ENCODE assay signal across 8 mouse cellular contexts in genomic region chrX:103013425-103014057, GRCm38 (mm10).
DNase-seq lines count a peak whose midpoint lies in the region; ATAC-seq and TF ChIP-seq lines count a peak whose summit lies in the region.
"Not testable (repeated sequence)": the region's sequence is repeated elsewhere in the genome, so short reads cannot be mapped to it uniquely, and the experiment has no call there.

No protein-coding gene starts in this region.

- DNase-seq in embryonic facial prominence, embryonic 11.5 days (ENCODE audit: low spot score); intestine, embryonic 14.5 days (ENCODE audit: low spot score); midbrain, embryonic 11.5 days (ENCODE audit: low spot score, missing footprints); midbrain, postnatal 0 days (ENCODE audit: low spot score): not testable (repeated sequence)

- ATAC-seq in embryonic facial prominence, embryonic 11.5 days (replicated peaks; ENCODE audit: insufficient number of reproducible peaks, low FRiP score, low TSS enrichment, low read depth), result peak; percentile 46; the same call in 1 of the 2 replicates
- ATAC-seq in forebrain, embryonic 15.5 days (replicated peaks), result peak; percentile 1; the same call in 1 of the 2 replicates
- peak; percentile 41 for ATAC-seq in hindbrain, embryonic 12.5 days (ENCODE audit: low FRiP score)
- peak; percentile 49; the same call in 1 of the 2 replicates for ATAC-seq in intestine, embryonic 14.5 days (replicated peaks; ENCODE audit: low FRiP score, low TSS enrichment, low read depth)
- peak; percentile 28; the same call in 1 of the 2 replicates for ATAC-seq in kidney, embryonic 16.5 days (ENCODE audit: low FRiP score, low TSS enrichment)
- ATAC-seq in midbrain, embryonic 11.5 days (ENCODE audit: low FRiP score), result peak; percentile 54
- ATAC-seq in midbrain, postnatal 0 days (ENCODE audit: low FRiP score), result peak; percentile 20; the same call in 1 of the 2 replicates
- ATAC-seq in stomach, embryonic 15.5 days (ENCODE audit: insufficient read depth, low FRiP score, low read depth), result 0 out of 2 replicates have a peak, but pooled peaks have one; percentile 39

- not testable (repeated sequence) for H3K4me1 ChIP-seq in embryonic facial prominence, embryonic 11.5 days (ENCODE audit: control insufficient read depth, insufficient read depth, low read length); forebrain, embryonic 15.5 days; hindbrain, embryonic 12.5 days; intestine, embryonic 14.5 days (replicated peaks; ENCODE audit: control insufficient read depth, insufficient read depth, low read length); kidney, embryonic 16.5 days (ENCODE audit: insufficient read depth, low read length); midbrain, embryonic 11.5 days (ENCODE audit: control insufficient read depth, insufficient read depth, low read length); midbrain, postnatal 0 days (ENCODE audit: insufficient read depth, low read length); stomach, embryonic 15.5 days

- H3K9ac ChIP-seq in embryonic facial prominence, embryonic 11.5 days (replicated peaks; ENCODE audit: low read length); forebrain, embryonic 15.5 days (replicated peaks); hindbrain, embryonic 12.5 days; intestine, embryonic 14.5 days (ENCODE audit: low read length); kidney, embryonic 16.5 days (replicated peaks; ENCODE audit: low read length); midbrain, embryonic 11.5 days (ENCODE audit: low read length); midbrain, postnatal 0 days (replicated peaks; ENCODE audit: low read length, poor library complexity, severe bottlenecking); stomach, embryonic 15.5 days: not testable (repeated sequence)

- H3K27me3 ChIP-seq in embryonic facial prominence, embryonic 11.5 days (ENCODE audit: control insufficient read depth, insufficient read depth, low read length); forebrain, embryonic 15.5 days; hindbrain, embryonic 12.5 days; intestine, embryonic 14.5 days (replicated peaks; ENCODE audit: control insufficient read depth, insufficient read depth, low read length); kidney, embryonic 16.5 days (ENCODE audit: insufficient read depth, low read length); midbrain, embryonic 11.5 days (ENCODE audit: control insufficient read depth, insufficient read depth, low read length); midbrain, postnatal 0 days (ENCODE audit: insufficient read depth, low read length); stomach, embryonic 15.5 days (replicated peaks): not testable (repeated sequence)

- no CpG with 5 or more reads among the region's 61 CpGs for WGBS in embryonic facial prominence, embryonic 11.5 days
- no CpG with 5 or more reads among the region's 61 CpGs for WGBS in forebrain, embryonic 15.5 days
- WGBS in hindbrain, embryonic 12.5 days, result no CpG with 5 or more reads among the region's 61 CpGs
- no CpG with 5 or more reads among the region's 61 CpGs for WGBS in intestine, embryonic 14.5 days
- WGBS in kidney, embryonic 16.5 days, result no CpG with 5 or more reads among the region's 61 CpGs
- WGBS in midbrain, embryonic 11.5 days, result no CpG with 5 or more reads among the region's 61 CpGs
- no CpG with 5 or more reads among the region's 61 CpGs for WGBS in midbrain, postnatal 0 days
- WGBS in stomach, embryonic 15.5 days, result no CpG with 5 or more reads among the region's 61 CpGs

- not testable (repeated sequence) for TF ChIP-seq CTCF in midbrain, postnatal 0 days (IDR thresholded peaks at IDR 0.05)

- H3K9me3 ChIP-seq in embryonic facial prominence, embryonic 11.5 days (replicated peaks; ENCODE audit: control insufficient read depth, low read length); forebrain, embryonic 15.5 days; hindbrain, embryonic 12.5 days (replicated peaks); intestine, embryonic 14.5 days (ENCODE audit: control insufficient read depth, low read length); kidney, embryonic 16.5 days (ENCODE audit: low read length); midbrain, embryonic 11.5 days (ENCODE audit: control insufficient read depth, low read length); midbrain, postnatal 0 days (ENCODE audit: low read length); stomach, embryonic 15.5 days: not testable (repeated sequence)

- H3K27ac ChIP-seq in embryonic facial prominence, embryonic 11.5 days (replicated peaks; ENCODE audit: low read depth, low read length); forebrain, embryonic 15.5 days (replicated peaks); hindbrain, embryonic 12.5 days; intestine, embryonic 14.5 days (ENCODE audit: low read depth); kidney, embryonic 16.5 days (ENCODE audit: low read length); midbrain, embryonic 11.5 days (ENCODE audit: low read depth, low read length); midbrain, postnatal 0 days (ENCODE audit: low read depth, low read length); stomach, embryonic 15.5 days: not testable (repeated sequence)

- not testable (repeated sequence) for H3K4me2 ChIP-seq in embryonic facial prominence, embryonic 11.5 days (ENCODE audit: low read depth, low read length); forebrain, embryonic 15.5 days (replicated peaks); hindbrain, embryonic 12.5 days (replicated peaks); intestine, embryonic 14.5 days (ENCODE audit: low read length); kidney, embryonic 16.5 days (replicated peaks; ENCODE audit: low read depth, low read length); midbrain, embryonic 11.5 days; midbrain, postnatal 0 days (ENCODE audit: low read depth, low read length, poor library complexity, severe bottlenecking); stomach, embryonic 15.5 days

- H3K36me3 ChIP-seq in embryonic facial prominence, embryonic 11.5 days (replicated peaks; ENCODE audit: control insufficient read depth, insufficient read depth, low read depth, low read length); forebrain, embryonic 15.5 days; hindbrain, embryonic 12.5 days; intestine, embryonic 14.5 days (ENCODE audit: control insufficient read depth, insufficient read depth, low read length); kidney, embryonic 16.5 days (ENCODE audit: insufficient read depth, low read length); midbrain, embryonic 11.5 days (ENCODE audit: control insufficient read depth, insufficient read depth, low read length); midbrain, postnatal 0 days (ENCODE audit: insufficient read depth, low read length); stomach, embryonic 15.5 days: not testable (repeated sequence)

- not testable (repeated sequence) for H3K4me3 ChIP-seq in embryonic facial prominence, embryonic 11.5 days (ENCODE audit: low read depth, low read length); forebrain, embryonic 15.5 days; hindbrain, embryonic 12.5 days; intestine, embryonic 14.5 days (ENCODE audit: low read depth, low read length); kidney, embryonic 16.5 days (ENCODE audit: low read length); midbrain, embryonic 11.5 days (ENCODE audit: low read depth, low read length); midbrain, postnatal 0 days (ENCODE audit: low read depth, low read length); stomach, embryonic 15.5 days (replicated peaks)

Comparison
In these comparisons a context has a peak if more than half of its experiments do, and no peak if none do; other contexts are left out.
1. ATAC-seq: peak in every context shown above with its lines; median percentile 54 in midbrain, embryonic 11.5 days; 49 in intestine, embryonic 14.5 days; 46 in embryonic facial prominence, embryonic 11.5 days; 41 in hindbrain, embryonic 12.5 days; 39 in stomach, embryonic 15.5 days; 28 in kidney, embryonic 16.5 days; 20 in midbrain, postnatal 0 days; 1 in forebrain, embryonic 15.5 days.